Mouse (Mus musculus) testis, adult 2 months (tissue): ENCODE results near the gene Mib2.

Source experiments
- CTCF ChIP-seq: fragments of 200-500 bp; IDR thresholded peaks from 2 replicates; pipeline ENCODE4 v1.5.1; 2012; ENCODE audit warnings: low read depth, mild to moderate bottlenecking, inconsistent platforms, low read length, moderate library complexity; ENCODE audit not compliant: control insufficient read depth, insufficient read depth, insufficient replicate concordance
- POLR2A ChIP-seq: fragments of 200-500 bp; IDR thresholded peaks from 2 replicates; pipeline ENCODE4 v1.6.1; 2012; ENCODE audit warnings: low read depth, mild to moderate bottlenecking, inconsistent platforms, low read length, moderate library complexity; ENCODE audit not compliant: control insufficient read depth

DNA sequence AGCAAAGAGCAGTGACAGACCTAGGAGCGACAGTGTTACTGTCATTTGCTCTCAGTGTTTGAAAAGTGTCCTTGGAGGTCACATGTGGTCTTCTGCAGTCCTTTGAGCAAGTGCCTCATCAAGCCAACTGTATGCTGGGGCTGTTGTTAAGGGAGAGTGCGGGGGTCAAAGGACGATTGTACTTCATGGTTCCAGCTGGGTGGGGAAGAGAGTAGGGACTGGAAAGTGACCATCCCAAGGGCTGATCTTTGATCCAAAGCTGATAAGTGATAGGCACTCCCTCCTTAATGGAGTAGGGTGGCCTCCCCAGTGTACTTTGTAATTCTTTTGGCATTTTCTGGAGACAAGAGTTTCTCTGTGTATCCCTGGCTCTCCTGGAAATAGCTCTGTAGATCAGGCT, 57.1 kb downstream of the Mib2 start:
- TF ChIP-seq CTCF (no peak), POLR2A (no peak)
